Mouse (Mus musculus) cortical plate, adult 2 months (tissue): Measurements from ENCODE around the gene Copz1. TPM values are rescaled to one million over a fixed set of nuclear protein-coding genes. Genes with fewer than 3 reads are reported as not detected.

ENCODE experiments used
- H3K27ac ChIP-seq: fragments of 200-500 bp; 2 replicates; pipeline ENCODE4 v1.5.1; 2012; ENCODE audit warnings: low read length, control low read depth, inconsistent platforms; ENCODE audit not compliant: insufficient read depth
- H3K4me1 ChIP-seq: fragments of 200-500 bp; 2 replicates; pipeline ENCODE4 v1.6.1; 2011; ENCODE audit warnings: low read length; ENCODE audit not compliant: control insufficient read depth, insufficient read depth
- H3K4me3 ChIP-seq: fragments of 200-500 bp; 2 replicates; pipeline ENCODE4 v1.5.1; 2011; ENCODE audit warnings: mild to moderate bottlenecking, low read length, control low read depth; ENCODE audit not compliant: insufficient read depth
- CTCF ChIP-seq: fragments of 200-500 bp; IDR thresholded peaks from 2 replicates; pipeline ENCODE4 v1.5.1; 2011; ENCODE audit warnings: mild to moderate bottlenecking, control low read depth, low read length; ENCODE audit not compliant: insufficient read depth; ENCODE audit errors: extremely low read depth
- POLR2A ChIP-seq: fragments of 200-500 bp; IDR thresholded peaks from 2 replicates; pipeline ENCODE4 v1.6.1; 2011; ENCODE audit warnings: mild to moderate bottlenecking, low read length, control low read depth; ENCODE audit not compliant: insufficient read depth; ENCODE audit errors: extremely low read depth
- polyA plus RNA-seq: library from polyadenylated mRNA; depleted of rRNA; stranded (reverse); fragments of >200 nt; gene quantifications from 2 replicates; pipeline ENCODE4 v1.2.3, GENCODE M21; 2012; rRNA removed

Copz1 gene
- polyA plus RNA-seq, 1 experiment: 148 TPM

DNA sequence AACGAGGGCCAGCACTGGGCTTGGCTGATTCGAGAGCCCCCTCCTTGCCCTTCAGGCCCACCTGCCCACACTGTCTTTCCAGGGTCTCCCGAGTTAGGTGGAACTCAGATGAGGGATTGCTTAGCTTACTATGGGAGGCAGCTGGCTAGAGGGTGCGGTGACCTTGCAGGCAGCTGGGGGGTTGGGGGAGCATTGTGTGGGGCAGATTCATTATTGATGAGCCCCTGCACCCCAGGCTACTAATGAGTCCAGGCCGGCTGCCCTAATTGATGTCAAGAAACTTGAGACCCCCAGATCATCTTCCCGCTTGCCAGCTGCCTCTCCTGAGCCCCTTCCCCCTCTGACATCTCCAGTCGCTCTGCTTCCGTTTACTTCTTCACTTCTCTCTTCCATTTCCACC, 69.0 kb downstream of the Copz1 start:
- TF ChIP-seq CTCF (no peak), POLR2A (no peak)
- Histone ChIP-seq H3K4me3 (peak overlapping the region; percentile 69), H3K27ac (0 out of 2 replicates have a peak overlapping the region, but pooled peaks have one; percentile 17), H3K4me1 (peaks cover 3% of the 10 kb centered on the region; the same call in 1 of the 2 replicates)

DNA sequence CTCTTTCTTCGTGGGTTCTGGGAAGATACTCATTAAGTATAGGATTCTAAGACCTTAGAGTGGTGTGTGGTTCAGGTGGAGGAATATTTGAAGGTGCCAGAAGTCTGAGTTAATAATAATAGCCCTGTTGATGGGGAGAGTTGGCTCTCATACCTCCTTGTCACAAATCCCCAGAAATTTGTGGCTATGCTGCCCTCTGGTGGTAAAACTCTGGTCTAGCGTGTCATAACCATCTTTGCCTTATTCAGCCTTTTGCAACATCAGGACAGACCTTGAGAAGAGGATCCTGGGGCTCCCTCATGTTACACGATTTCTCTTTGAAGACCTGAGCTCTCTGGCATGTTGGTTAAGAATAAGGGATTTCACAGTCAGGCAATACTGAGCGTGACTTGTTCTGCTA, 69.9 kb downstream of the Copz1 start:
- Histone ChIP-seq H3K4me3 (no peak overlapping the region), H3K27ac (0 out of 2 replicates have a peak overlapping the region, but pooled peaks have one; percentile 17), H3K4me1 (peaks cover 3% of the 10 kb centered on the region; the same call in 1 of the 2 replicates)
- TF ChIP-seq CTCF (peak; percentile 77), POLR2A (no peak)

DNA sequence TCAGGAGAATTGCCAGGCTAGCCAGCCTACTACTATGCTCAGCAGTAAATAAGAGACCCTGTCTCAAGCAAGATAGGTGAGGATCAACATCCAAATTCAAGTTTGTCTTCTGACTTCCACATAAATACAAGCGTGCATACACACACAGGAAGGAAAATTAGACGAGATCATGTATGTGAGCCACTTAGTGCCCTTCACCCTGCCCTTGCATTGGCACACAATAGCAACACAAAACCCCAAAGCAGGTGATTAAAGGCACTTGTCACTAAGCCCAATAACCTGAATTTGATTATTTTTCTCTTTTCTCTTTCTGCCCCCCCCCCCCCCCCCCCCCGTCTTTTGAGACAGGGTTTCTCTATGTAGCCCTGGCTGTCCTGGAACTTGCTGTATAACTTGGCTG, 70.5 kb downstream of the Copz1 start:
- peaks cover 3% of the 10 kb centered on the region; the same call in 1 of the 2 replicates for H3K4me1 ChIP-seq
- no peak overlapping the region for H3K4me3 ChIP-seq
- TF ChIP-seq POLR2A: no peak
- TF ChIP-seq CTCF: no peak
- no peak overlapping the region for H3K27ac ChIP-seq

DNA sequence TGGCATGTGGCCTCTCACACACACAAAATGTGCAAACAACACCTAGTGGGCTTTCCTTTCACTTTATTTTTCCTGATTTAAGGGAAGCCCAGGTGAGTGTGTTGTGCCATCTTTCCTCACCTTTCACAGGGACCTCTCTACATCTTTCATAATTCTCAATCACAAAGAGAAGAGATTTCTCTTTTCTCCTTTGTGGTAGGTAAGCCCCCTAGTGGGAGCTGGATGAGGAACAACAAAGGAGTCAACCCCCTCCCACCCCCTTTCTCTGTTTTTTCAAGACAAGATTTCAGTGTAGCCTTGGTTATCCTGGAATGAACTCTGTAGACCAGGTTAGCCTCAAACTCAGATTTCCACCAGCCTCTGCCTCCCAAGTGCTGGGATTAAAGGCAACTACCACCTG, 71.0 kb downstream of the Copz1 start:
- TF ChIP-seq POLR2A: no peak
- TF ChIP-seq CTCF: no peak
- H3K4me1 ChIP-seq: peaks cover 3% of the 10 kb centered on the region; the same call in 1 of the 2 replicates
- no peak overlapping the region for H3K4me3 ChIP-seq
- H3K27ac ChIP-seq: no peak overlapping the region

DNA sequence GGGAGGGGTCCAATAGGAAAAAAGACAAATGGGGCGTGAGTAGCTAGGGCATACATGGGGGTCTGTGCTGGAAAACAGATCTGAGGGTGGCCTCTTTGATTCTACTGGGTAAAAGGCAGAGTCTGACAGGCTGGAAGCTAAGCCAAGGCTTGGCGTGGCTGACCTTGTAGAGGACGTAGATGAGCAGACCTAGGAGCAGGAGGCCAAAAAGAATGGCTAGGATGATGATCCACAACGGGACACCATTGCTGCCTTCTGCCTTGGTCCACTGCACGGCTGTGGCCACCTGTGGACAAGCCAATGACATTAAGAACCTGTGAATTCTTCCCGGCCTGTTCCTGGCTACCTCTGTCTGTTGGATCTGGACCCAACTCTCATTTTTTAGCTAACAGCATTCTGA, 73.3 kb downstream of the Copz1 start:
- Histone ChIP-seq H3K4me3 (no peak overlapping the region), H3K27ac (no peak overlapping the region), H3K4me1 (peaks cover 3% of the 10 kb centered on the region; the same call in 1 of the 2 replicates)
- no peak for TF ChIP-seq POLR2A
- TF ChIP-seq CTCF: no peak

DNA sequence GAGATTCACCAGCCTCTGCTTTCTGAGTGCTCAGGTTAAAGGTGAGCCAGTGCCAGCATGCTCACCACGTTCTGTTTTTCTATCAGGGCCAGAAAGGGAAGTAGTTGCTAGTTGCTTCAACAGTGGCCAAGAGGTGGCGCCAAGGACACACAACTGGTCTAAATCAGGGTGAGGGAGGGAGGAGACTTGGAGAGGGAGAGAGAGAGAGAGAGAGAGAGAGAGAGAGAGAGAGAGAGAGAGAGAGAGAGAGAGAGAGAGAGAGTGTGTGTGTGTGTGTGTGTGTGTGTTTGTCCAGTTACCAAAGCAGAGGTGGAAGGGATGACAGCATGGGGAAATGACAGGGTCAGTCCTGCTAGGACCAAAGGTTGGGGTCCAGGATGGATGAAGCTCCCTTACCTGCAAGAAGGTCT, 74.8 kb downstream of the Copz1 start:
- Histone ChIP-seq H3K27ac (no peak overlapping the region), H3K4me3 (no peak overlapping the region), H3K4me1 (peaks cover 3% of the 10 kb centered on the region; the same call in 1 of the 2 replicates)
- TF ChIP-seq CTCF (peak; percentile 82), POLR2A (no peak)

Other genes starting within 250 kb of the Copz1 start
- 19.5 and 19.9 TPM in 2 replicates for gene Smug1, start 105.6 kb upstream of the Copz1 start, polyA plus RNA-seq
- 72.1 and 74.4 TPM in 2 replicates for gene Cbx5, start 32.9 kb upstream of the Copz1 start, polyA plus RNA-seq
- gene Hnrnpa1, start 32.3 kb upstream of the Copz1 start, polyA plus RNA-seq: 276 and 310 TPM in 2 replicates
- gene Nfe2, start 14.3 kb upstream of the Copz1 start, polyA plus RNA-seq: 0.11 and 0.21 TPM in 2 replicates
- gene Gpr84, start 37.9 kb downstream of the Copz1 start, polyA plus RNA-seq: 0.98 and 1.2 TPM in 2 replicates
- gene Zfp385a, start 67.4 kb downstream of the Copz1 start, polyA plus RNA-seq: 42.3 and 45.2 TPM in 2 replicates
- 2.4 and 3.8 TPM in 2 replicates for gene Itga5, start 94.0 kb downstream of the Copz1 start, polyA plus RNA-seq
- gene Gtsf1, start 157.8 kb downstream of the Copz1 start, polyA plus RNA-seq: 0.23 TPM in 1 of 2 replicates, not detected in the other
- gene Gtsf2, start 175.8 kb downstream of the Copz1 start, polyA plus RNA-seq: not detected in 2 replicates
- gene Nckap1l, start 181.1 kb downstream of the Copz1 start, polyA plus RNA-seq: 7.1 and 7.7 TPM in 2 replicates
- 129 and 208 TPM in 2 replicates for gene Pde1b, start 230.3 kb downstream of the Copz1 start, polyA plus RNA-seq